Mouse (Mus musculus) MEL (cell line): ENCODE data around the gene Cage1. TPM values are rescaled to one million over a fixed set of nuclear protein-coding genes. Genes with fewer than 3 reads are reported as not detected.

ENCODE experiments used
- DNase-seq: peaks from one replicate; pipeline ENCODE4 v3.0.0; 2011; ENCODE audit warnings: low read depth, low spot score
- H3K27ac ChIP-seq: 2 replicates; pipeline ENCODE4 v1.5.1; 2012; ENCODE audit warnings: low read depth, mild to moderate bottlenecking, control low read depth, low read length, moderate library complexity; ENCODE audit not compliant: control insufficient read depth
- H3K27me3 ChIP-seq, 2 experiments: fragments of 150-350 bp in 1 of 2; sonication (generic) in 1 of 2; 2 replicates each; pipeline ENCODE4 v1.6.1; 2012; ENCODE audit warnings: low read length in 2 of 2, mild to moderate bottlenecking in 2 of 2, improper control_type of control experiment in 1 of 2, moderate library complexity in 1 of 2; ENCODE audit not compliant: insufficient read depth in 2 of 2, control insufficient read depth in 1 of 2
- H3K36me3 ChIP-seq, 2 experiments: 2 replicates each; pipeline ENCODE4 v1.6.1; 2012 to 2014; ENCODE audit warnings: low read length in 2 of 2, improper control_type of control experiment in 1 of 2, inconsistent platforms in 1 of 2, mild to moderate bottlenecking in 1 of 2; ENCODE audit not compliant: insufficient read depth in 2 of 2, control insufficient read depth in 1 of 2
- H3K4me1 ChIP-seq, 2 experiments: fragments of 150-350 bp in 1 of 2; sonication (generic) in 1 of 2; 2 replicates each; pipeline ENCODE4 v1.6.1; 2012; ENCODE audit warnings: low read length in 2 of 2, improper control_type of control experiment in 1 of 2, mild to moderate bottlenecking in 1 of 2; ENCODE audit not compliant: insufficient read depth in 2 of 2, control insufficient read depth in 1 of 2
- H3K4me3 ChIP-seq, 2 experiments: fragments of 150-350 bp in 1 of 2; sonication (generic) in 1 of 2; 2 replicates each; pipeline ENCODE4 v1.5.1; 2012; ENCODE audit warnings: low read depth in 2 of 2, low read length in 2 of 2, mild to moderate bottlenecking in 2 of 2, moderate library complexity in 2 of 2, control low read depth in 1 of 2, improper control_type of control experiment in 1 of 2; ENCODE audit not compliant: control insufficient read depth in 1 of 2, insufficient read depth in 1 of 2
- H3K79me2 ChIP-seq: 2 replicates; pipeline ENCODE4 v1.6.1; 2012; ENCODE audit warnings: mild to moderate bottlenecking, low read length, moderate library complexity; ENCODE audit not compliant: control insufficient read depth, poor library complexity, insufficient read depth
- H3K9ac ChIP-seq: 2 replicates; pipeline ENCODE4 v1.6.1; 2012; ENCODE audit warnings: low read depth, mild to moderate bottlenecking, control low read depth, low read length, moderate library complexity; ENCODE audit not compliant: control insufficient read depth, poor library complexity, severe bottlenecking
- H3K9me3 ChIP-seq: fragments of 150-350 bp; sonication (generic); replicated peaks from 2 replicates; pipeline ENCODE4 v1.6.1; 2012; ENCODE audit warnings: mild to moderate bottlenecking, low read length, improper control_type of control experiment, moderate library complexity; ENCODE audit not compliant: insufficient read depth
- CHD1 ChIP-seq: IDR thresholded peaks from 2 replicates; pipeline ENCODE4 v1.6.1; 2012; ENCODE audit warnings: low read depth, mild to moderate bottlenecking, inconsistent platforms, low read length, improper control_type of control experiment
- E2F4 ChIP-seq: IDR thresholded peaks from 2 replicates; pipeline ENCODE4 v1.6.1; 2011; ENCODE audit warnings: low read depth, low read length, improper control_type of control experiment, borderline replicate concordance
- GABPA ChIP-seq: IDR thresholded peaks from 2 replicates; pipeline ENCODE4 v1.6.1; 2012; ENCODE audit warnings: low read depth, mild to moderate bottlenecking, inconsistent platforms, low read length, improper control_type of control experiment, moderate library complexity
- MAX ChIP-seq: IDR thresholded peaks from 2 replicates; pipeline ENCODE4 v1.6.1; 2011; ENCODE audit warnings: low read length, improper control_type of control experiment
- MXI1 ChIP-seq: IDR thresholded peaks from 2 replicates; pipeline ENCODE4 v1.6.1; 2011; ENCODE audit warnings: mild to moderate bottlenecking, low read depth, low read length, improper control_type of control experiment
- MYC ChIP-seq: IDR thresholded peaks from 2 replicates; pipeline ENCODE4 v1.6.1; 2011; ENCODE audit warnings: low read depth, mild to moderate bottlenecking, low read length, improper control_type of control experiment, moderate library complexity
- NRF1 ChIP-seq: IDR thresholded peaks from 2 replicates; pipeline ENCODE4 v1.6.1; 2014; ENCODE audit warnings: low read depth, mild to moderate bottlenecking, inconsistent platforms, low read length, improper control_type of control experiment, moderate library complexity; ENCODE audit not compliant: poor library complexity, insufficient read depth, severe bottlenecking
- TAL1 ChIP-seq: IDR thresholded peaks from 2 replicates; pipeline ENCODE4 v1.6.1; 2012; ENCODE audit warnings: mild to moderate bottlenecking, inconsistent platforms, low read length, moderate library complexity, mixed read lengths
- UBTF ChIP-seq: IDR thresholded peaks from 2 replicates; pipeline ENCODE4 v1.6.1; 2012; ENCODE audit warnings: low read depth, mild to moderate bottlenecking, inconsistent platforms, low read length, improper control_type of control experiment, moderate library complexity, borderline replicate concordance; ENCODE audit not compliant: insufficient read depth
- USF1 ChIP-seq: IDR thresholded peaks from 2 replicates; pipeline ENCODE4 v1.6.1; 2014; ENCODE audit warnings: low read depth, mild to moderate bottlenecking, inconsistent platforms, low read length, improper control_type of control experiment, moderate library complexity
- USF2 ChIP-seq, 2 experiments: IDR thresholded peaks; 2 replicates each; pipeline ENCODE4 v1.6.1; 2011 to 2012; ENCODE audit warnings: improper control_type of control experiment in 2 of 2, low read length in 2 of 2, borderline replicate concordance in 1 of 2, inconsistent platforms in 1 of 2, low read depth in 1 of 2, mild to moderate bottlenecking in 1 of 2; ENCODE audit not compliant: insufficient read depth in 1 of 2
- polyA plus RNA-seq, 2 experiments: library from polyadenylated mRNA; stranded (reverse) in 1 of 2; unstranded in 1 of 2; fragments of >175 nt in 1 of 2; fragments of >200 nt in 1 of 2; gene quantifications; 2 replicates each; pipeline versions ENCODE4 v1.2.1 to v1.2.4; 2012; ENCODE audit warnings: low replicate concordance in 2 of 2, low read depth in 1 of 2; ENCODE audit not compliant: insufficient read length in 2 of 2, insufficient read depth in 1 of 2, missing spikeins in 1 of 2
- total RNA-seq: library from RNA; depleted of rRNA; stranded (reverse); fragments of 300-350 nt; gene quantifications from 2 replicates; pipeline ENCODE4 v1.2.3, GENCODE M21; 2012

Cage1 gene
- total and polyA plus RNA-seq, 3 experiments = 0.78 to 1.0 TPM; not detected in 1

- no peak for DNase-seq
- H3K27me3 ChIP-seq = no peaks in the 10 kb centered on the region
- peak overlapping the region; percentile 49 for H3K27ac ChIP-seq
- no peaks in the 10 kb centered on the region for H3K9me3 ChIP-seq
- TF ChIP-seq TAL1 (no peak), NRF1 (no peak), USF2 (IDR thresholded peaks at IDR 0.05; ENCODE audit: borderline replicate concordance in 1 of 2, insufficient read depth in 1 of 2, low read depth in 1 of 2, low read length in 2 of 2) (no peak), E2F4 (no peak)
- TF ChIP-seq, all 39 proteins: peak for 0
- peaks cover 19 to 25% of the 10 kb centered on the region in 2 experiments for H3K36me3 ChIP-seq
- peaks cover 2 to 5% of the 10 kb centered on the region in 2 experiments; a peak in 3 of 4 replicates for H3K4me1 ChIP-seq
- peaks cover 35% of the 10 kb centered on the region for H3K79me2 ChIP-seq
- peak overlapping the region; percentile 90 for H3K9ac ChIP-seq
- H3K4me3 ChIP-seq = peak overlapping the region; percentile 91 to 98
Observed at GRCm38 (mm10) chr13:37993376-37993703, 43.5 kb downstream of the Cage1 start.

DNA sequence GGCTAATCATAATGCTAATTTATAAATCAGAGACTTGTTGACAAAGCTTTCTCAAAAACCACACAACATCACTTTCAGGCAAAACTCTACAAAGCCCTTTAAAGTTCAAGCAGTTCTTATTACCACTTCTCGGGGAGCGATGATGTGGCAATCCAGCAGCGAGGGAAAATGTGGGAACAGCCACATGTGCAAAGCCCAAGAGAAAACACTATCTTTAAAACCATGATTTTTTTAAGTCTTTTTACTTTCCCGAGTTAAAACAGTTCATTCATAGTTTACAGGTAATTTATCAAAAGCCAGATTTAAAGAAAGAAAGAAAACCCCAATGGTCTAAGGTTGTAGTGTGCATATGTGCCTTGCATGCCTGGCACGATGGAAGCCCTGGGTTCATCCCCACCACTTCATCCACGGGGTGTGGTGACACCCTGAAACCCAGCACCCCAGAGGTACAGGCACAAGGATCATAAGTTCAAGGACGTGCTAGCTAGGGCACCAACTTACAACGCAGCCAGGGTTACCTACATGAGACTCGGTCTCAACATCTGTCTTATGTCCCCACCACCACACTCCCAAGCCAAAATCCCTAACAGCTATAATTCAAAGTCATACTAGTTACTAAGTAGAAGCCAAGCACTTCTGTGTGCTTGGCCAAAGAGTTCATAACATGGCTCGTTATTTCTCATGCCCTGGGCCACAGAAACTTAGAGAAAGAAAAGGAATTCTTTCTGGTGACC is 44.1 kb downstream of the Cage1 start:
- peak; percentile 77; the same call in 1 of the 2 replicates for TF ChIP-seq MYC
- no peak for TF ChIP-seq USF1
- 0 out of 2 replicates have a peak, but pooled peaks have one; percentile 58 for TF ChIP-seq UBTF
- TF ChIP-seq MXI1 = peak; percentile 38
- TF ChIP-seq MAX = peak; percentile 29; the same call in 1 of the 2 replicates
- TF ChIP-seq CHD1 = 0 out of 2 replicates have a peak, but pooled peaks have one; percentile 41
- TF ChIP-seq, all 39 proteins: peak for 5
- H3K9me3 ChIP-seq = no peaks in the 10 kb centered on the region
- DNase-seq = peak; percentile 69

DNA sequence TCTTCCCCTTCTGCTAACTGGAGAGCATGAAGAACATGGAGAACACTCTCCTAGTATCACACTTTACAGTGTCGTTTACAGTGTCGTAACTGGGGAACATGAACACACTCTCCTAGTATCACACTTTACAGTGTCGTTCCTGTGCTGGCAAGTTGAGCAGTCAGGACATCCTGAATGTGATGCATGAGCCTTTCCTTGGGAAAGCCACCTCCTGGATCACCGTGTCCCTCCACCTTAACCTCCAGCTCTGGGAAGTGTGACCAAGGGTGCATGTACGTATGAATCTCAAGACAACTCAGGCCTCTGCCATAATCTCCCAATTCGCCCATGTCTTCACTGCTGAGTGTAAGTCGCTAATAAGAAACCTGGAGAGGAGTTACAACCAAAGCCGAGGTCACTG is 47.2 kb downstream of the Cage1 start:
- no peak for TF ChIP-seq GABPA
- Histone ChIP-seq H3K79me2 (peaks cover 41% of the 10 kb centered on the region), H3K4me1 (peaks cover 2 to 5% of the 10 kb centered on the region in 2 experiments; a peak in 3 of 4 replicates), H3K9me3 (no peaks in the 10 kb centered on the region), H3K36me3 (peaks cover 17 to 55% of the 10 kb centered on the region in 2 experiments), H3K4me3 (no peak overlapping the region), H3K27ac (no peak overlapping the region), H3K9ac (no peak overlapping the region), H3K27me3 (no peaks in the 10 kb centered on the region)
- no peak for DNase-seq

More for the DNA sequence above, 44.1 kb downstream of the Cage1 start:
- Histone ChIP-seq H3K79me2 (peaks cover 35% of the 10 kb centered on the region), H3K4me3 (peak overlapping the region; percentile 91 to 98), H3K4me1 (peaks cover 2 to 5% of the 10 kb centered on the region in 2 experiments; a peak in 3 of 4 replicates), H3K27me3 (no peaks in the 10 kb centered on the region), H3K9ac (peak overlapping the region; percentile 90), H3K36me3 (peaks cover 19 to 30% of the 10 kb centered on the region in 2 experiments), H3K27ac (peak overlapping the region; percentile 49)
